ENCODE assay signal across 21 mouse cellular contexts in genomic region chr19:55616276-55616675, GRCm38 (mm10).
A peak's percentile ranks its signal among the peaks of the same experiment; 100 is the strongest.
DNase-seq lines count a peak whose midpoint lies in the region; TF ChIP-seq lines count a peak whose summit lies in the region.
"Had no signal": no experiment of that assay in that cellular context is flagged by ENCODE, and none has a peak within 500 bp of the region (broad histone marks: within the 10 kb centered on the region; RNA-seq: fewer than 3 reads in every experiment).

No protein-coding gene starts in this region.

- intact Hi-C loops in heart, postnatal 10 days (cut with DNase I) = no loop called here
- intact Hi-C loops in heart, postnatal 36 days (cut with DNase I) = no loop called here
- intact Hi-C loops in gastrocnemius, adult 2 months (cut with DNase I) = no loop called here

- no peak for TF ChIP-seq CTCF in gastrocnemius, adult 2 months (IDR thresholded peaks at IDR 0.05)

- H3K27me3 ChIP-seq in forebrain, embryonic 10.5 days (ENCODE audit: poor library complexity, severe bottlenecking) = peaks cover 25% of the 10 kb centered on the region
- H3K27me3 ChIP-seq: embryonic facial prominence, embryonic 13.5 days; heart, embryonic 12.5 days; limb, embryonic 15.5 days; liver, embryonic 13.5 days; megakaryocyte, embryonic 14.5 days; Patski had no signal

- H3K4me3 ChIP-seq in gastrocnemius, adult 2 months = no peak overlapping the region
- no peak overlapping the region for H3K4me3 ChIP-seq in forebrain, embryonic 10.5 days
- H3K4me3 ChIP-seq: embryonic facial prominence, embryonic 13.5 days; heart, embryonic 12.5 days; layer of hippocampus, adult 2 months; limb, embryonic 10.5 days; limb, embryonic 15.5 days; liver, embryonic 13.5 days; megakaryocyte, embryonic 14.5 days; midbrain, embryonic 12.5 days; myocyte; neural tube, embryonic 12.5 days had no signal

- H3K27ac ChIP-seq in gastrocnemius, adult 2 months = no peak overlapping the region
- no peak overlapping the region for H3K27ac ChIP-seq in forebrain, embryonic 10.5 days
- H3K27ac ChIP-seq: layer of hippocampus, adult 2 months; limb, embryonic 10.5 days; limb, embryonic 15.5 days; liver, embryonic 13.5 days; midbrain, embryonic 12.5 days; neural tube, embryonic 12.5 days had no signal

- WGBS in forebrain, embryonic 10.5 days = 91% methylated on average over 7 of the region's 7 CpGs

- no peaks in the 10 kb centered on the region for H3K9me3 ChIP-seq in forebrain, embryonic 10.5 days
- H3K9me3 ChIP-seq: embryonic facial prominence, embryonic 13.5 days; heart, embryonic 12.5 days; limb, embryonic 10.5 days; limb, embryonic 15.5 days; liver, embryonic 13.5 days; megakaryocyte, embryonic 14.5 days; midbrain, embryonic 12.5 days; neural tube, embryonic 12.5 days had no signal

- H3K36me3 ChIP-seq in forebrain, embryonic 10.5 days (replicated peaks) = no peaks in the 10 kb centered on the region
- H3K36me3 ChIP-seq: embryonic facial prominence, embryonic 13.5 days; heart, embryonic 12.5 days; limb, embryonic 10.5 days; limb, embryonic 15.5 days; liver, embryonic 13.5 days; midbrain, embryonic 12.5 days; neural tube, embryonic 12.5 days had no signal

- H3K4me1 ChIP-seq in forebrain, embryonic 10.5 days = peaks cover 37% of the 10 kb centered on the region
- H3K4me1 ChIP-seq: megakaryocyte, embryonic 14.5 days had no signal

- peak; percentile 73 to 74 for DNase-seq in cerebellum, postnatal 10 days
- no peak for DNase-seq in cerebellum, adult 11-12 months
- peak; percentile 40 to 42 for DNase-seq in heart, postnatal 10 days
- DNase-seq in heart, postnatal 36 days = no peak
- peak; percentile 64 for DNase-seq in adrenal gland, adult 8-10 months
- DNase-seq in gastrocnemius, adult 2 months = no peak
- DNase-seq in forebrain, embryonic 10.5 days (ENCODE audit: extremely low spot score, low spot score) = no peak
- DNase-seq: liver, embryonic 13.5 days; lung, postnatal 4 days; thymus, adult 2 months; thymus, postnatal 36 days had no signal

Comparison
In these comparisons a context has a peak if more than half of its experiments do, and no peak if none do; other contexts are left out.
1. DNase-seq: peak in cerebellum, postnatal 10 days (2 of 2), heart, postnatal 10 days (2 of 2) and adrenal gland, adult 8-10 months (single experiment); none in cerebellum, adult 11-12 months (single experiment), heart, postnatal 36 days (0 of 2), gastrocnemius, adult 2 months (single experiment) and forebrain, embryonic 10.5 days (single experiment).